Mouse (Mus musculus) intestine, embryonic 16.5 days (tissue): Measurements from ENCODE around the gene Cd300ld3. TPM values are rescaled to one million over a fixed set of nuclear protein-coding genes. Genes with fewer than 3 reads are reported as not detected.
"Not testable (repeated sequence)": the region's sequence is repeated elsewhere in the genome, so short reads cannot be mapped to it uniquely, and the experiment has no call there.

Source experiments
- ATAC-seq: fragments of 200-750 bp; cut with Nextera tagmentation; 2 replicates; pipeline ENCODE4 v1.8.0; 2017; ENCODE audit warnings: moderate TSS enrichment, moderate library complexity
- H3K27ac ChIP-seq: fragments of 300-500 bp; sonication (generic); 2 replicates; pipeline ENCODE4 v1.5.1; 2014; ENCODE audit warnings: mild to moderate bottlenecking, low read length
- H3K27me3 ChIP-seq: fragments of 300-500 bp; sonication (generic); replicated peaks from 2 replicates; pipeline ENCODE4 v1.6.1; 2014; ENCODE audit warnings: low read length, control low read depth, mixed read lengths; ENCODE audit not compliant: control insufficient read depth, insufficient read depth
- H3K36me3 ChIP-seq: fragments of 300-500 bp; sonication (generic); 2 replicates; pipeline ENCODE4 v1.6.1; 2014; ENCODE audit warnings: low read length, control low read depth; ENCODE audit not compliant: control insufficient read depth, insufficient read depth
- H3K4me1 ChIP-seq: fragments of 300-500 bp; sonication (generic); 2 replicates; pipeline ENCODE4 v1.6.1; 2014; ENCODE audit warnings: low read length, control low read depth, mixed read lengths; ENCODE audit not compliant: control insufficient read depth, insufficient read depth
- H3K4me2 ChIP-seq: fragments of 300-500 bp; sonication (generic); 2 replicates; pipeline ENCODE4 v1.6.1; 2014; ENCODE audit warnings: low read depth, low read length, control low read depth
- H3K4me3 ChIP-seq: fragments of 300-500 bp; sonication (generic); 2 replicates; pipeline ENCODE4 v1.5.1; 2014; ENCODE audit warnings: mild to moderate bottlenecking, low read length
- H3K9ac ChIP-seq: fragments of 300-500 bp; sonication (generic); 2 replicates; pipeline ENCODE4 v1.6.1; 2014; ENCODE audit warnings: low read depth, low read length
- H3K9me3 ChIP-seq: fragments of 300-500 bp; sonication (generic); 2 replicates; pipeline ENCODE4 v1.6.1; 2016; ENCODE audit warnings: low read length, control low read depth; ENCODE audit not compliant: control insufficient read depth
- WGBS: fragments of 180-500 bp; shearing (Covaris S2); extraction: QIAGEN DNeasy Blood & Tissue Kit; methylation state at CpG from one replicate; pipeline ENCODE4 v1.1.7; 2014; 5-methylcytosine and 5-hydroxymethylcytosine counted together
- polyA plus RNA-seq: library from polyadenylated mRNA; unstranded; fragments of >200 nt; fragmentation: Nextera tagmentation; extraction: Ambion mirVana; gene quantifications from 2 replicates; pipeline ENCODE4 v1.2.1, GENCODE M21; 2015

The Cd300ld3 gene
- polyA plus RNA-seq, 1 experiment from 2014 or later: not detected

DNA sequence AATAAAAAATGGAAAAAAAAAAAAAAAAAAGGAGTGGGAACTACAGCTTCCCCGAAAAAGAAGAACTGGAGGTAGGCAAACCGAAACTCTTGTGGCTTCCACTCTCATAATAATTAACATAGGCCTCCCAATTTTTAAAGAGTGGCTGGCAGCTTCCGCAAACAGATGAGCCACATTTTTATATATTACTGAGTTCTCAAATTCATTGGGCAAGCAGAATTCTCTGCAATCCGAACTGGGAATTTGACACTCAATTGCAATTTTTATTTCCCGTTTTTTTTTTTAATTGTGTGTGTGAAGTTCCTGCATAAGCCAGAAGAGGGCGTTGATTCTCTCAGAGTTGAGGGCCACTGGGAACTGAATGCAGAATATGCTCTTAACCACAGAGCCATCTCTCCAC lies 18.6 kb upstream of the Cd300ld3 start:
- H3K27me3 ChIP-seq: no peaks in the 10 kb centered on the region
- no peak overlapping the region for H3K27ac ChIP-seq
- WGBS: 61% methylated on average over 6 of the region's 6 CpGs
- H3K9me3 ChIP-seq: no peaks in the 10 kb centered on the region
- peaks cover 3% of the 10 kb centered on the region; the same call in 1 of the 2 replicates for H3K4me1 ChIP-seq
- ATAC-seq: no peak
- H3K36me3 ChIP-seq: no peaks in the 10 kb centered on the region
- H3K9ac ChIP-seq: no peak overlapping the region
- H3K4me2 ChIP-seq: no peak overlapping the region
- no peak overlapping the region for H3K4me3 ChIP-seq

DNA sequence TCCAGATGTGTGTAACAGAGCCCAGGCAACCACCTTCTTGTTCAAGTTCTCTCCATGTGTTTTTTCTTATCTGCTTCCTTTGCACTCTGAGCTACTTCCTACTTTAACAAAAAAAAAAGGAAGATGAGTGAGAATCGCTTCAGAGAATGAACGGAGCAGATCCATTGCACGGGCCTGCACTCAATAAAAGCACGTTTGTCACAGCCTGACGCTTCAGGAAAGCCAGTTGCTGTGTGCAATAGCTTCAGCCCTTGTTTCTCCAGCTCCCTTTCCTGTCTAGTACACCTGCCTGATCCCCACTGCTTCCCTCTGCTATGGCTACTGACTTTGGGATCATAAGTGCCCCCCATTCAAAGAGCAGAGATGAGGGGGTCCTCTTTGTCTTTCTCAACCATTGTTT lies 13.9 kb upstream of the Cd300ld3 start, which contains the start of gene Cd300e:
Cd300e (minus strand) TSS at position 101 of the 400 bp plus-strand sequence.
- Histone ChIP-seq H3K27me3 (no peaks in the 10 kb centered on the region), H3K4me1 (no peaks in the 10 kb centered on the region), H3K9me3 (no peaks in the 10 kb centered on the region), H3K4me3 (no peak within 1 kb of the TSS), H3K36me3 (no peaks in the 10 kb centered on the region), H3K9ac (no peak within 1 kb of the TSS), H3K4me2 (no peak within 1 kb of the TSS), H3K27ac (no peak within 1 kb of the TSS)
- ATAC-seq: no peak
- 31% methylated on average over 5 of the region's 5 CpGs for WGBS

DNA sequence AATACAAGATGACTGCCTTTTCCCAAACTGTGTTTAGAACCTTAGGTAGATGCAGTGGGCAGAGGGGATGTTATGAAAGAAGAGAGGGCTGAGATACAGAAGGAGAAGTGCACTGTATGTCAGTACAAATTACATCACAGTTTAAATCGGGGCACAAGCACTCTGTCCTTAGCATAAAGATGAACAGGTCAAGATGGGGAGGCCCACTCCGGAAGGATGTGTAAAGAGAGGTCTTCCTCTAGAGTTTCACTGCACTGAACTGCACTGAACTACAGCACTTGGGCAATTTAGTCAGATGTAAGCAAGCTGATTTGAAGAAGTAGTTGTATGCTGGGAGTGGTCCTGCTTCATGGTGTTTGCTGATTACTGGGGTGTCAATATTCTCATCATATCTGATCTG lies 11.6 kb upstream of the Cd300ld3 start:
- Histone ChIP-seq H3K36me3 (no peaks in the 10 kb centered on the region), H3K4me1 (no peaks in the 10 kb centered on the region), H3K4me2 (no peak overlapping the region), H3K9me3 (no peaks in the 10 kb centered on the region), H3K4me3 (no peak overlapping the region), H3K27ac (no peak overlapping the region), H3K27me3 (no peaks in the 10 kb centered on the region), H3K9ac (no peak overlapping the region)
- no peak for ATAC-seq
- 84% methylated on average over 2 of the region's 2 CpGs for WGBS

DNA sequence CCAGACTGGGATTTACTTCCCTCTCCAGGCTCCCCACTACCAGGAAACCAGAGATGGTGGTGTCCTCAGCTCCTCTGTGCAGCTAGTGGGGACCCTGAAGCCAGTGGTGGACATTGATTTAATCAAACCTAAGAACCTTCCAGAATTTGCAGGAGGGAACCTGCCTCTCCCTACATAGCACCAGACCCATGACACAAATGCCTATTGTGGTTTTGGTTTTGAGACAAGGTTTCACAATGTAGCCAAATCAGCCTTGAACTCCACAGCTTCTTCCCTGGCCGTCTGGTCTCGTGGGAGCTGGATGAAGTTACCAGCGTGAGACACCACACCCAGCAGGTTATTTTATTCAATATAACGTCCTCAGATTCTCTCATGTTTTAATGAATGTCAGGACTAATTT lies 10.5 kb upstream of the Cd300ld3 start:
- H3K4me3 ChIP-seq: no peak overlapping the region
- WGBS: 80% methylated on average over 4 of the region's 4 CpGs
- H3K4me2 ChIP-seq: no peak overlapping the region

DNA sequence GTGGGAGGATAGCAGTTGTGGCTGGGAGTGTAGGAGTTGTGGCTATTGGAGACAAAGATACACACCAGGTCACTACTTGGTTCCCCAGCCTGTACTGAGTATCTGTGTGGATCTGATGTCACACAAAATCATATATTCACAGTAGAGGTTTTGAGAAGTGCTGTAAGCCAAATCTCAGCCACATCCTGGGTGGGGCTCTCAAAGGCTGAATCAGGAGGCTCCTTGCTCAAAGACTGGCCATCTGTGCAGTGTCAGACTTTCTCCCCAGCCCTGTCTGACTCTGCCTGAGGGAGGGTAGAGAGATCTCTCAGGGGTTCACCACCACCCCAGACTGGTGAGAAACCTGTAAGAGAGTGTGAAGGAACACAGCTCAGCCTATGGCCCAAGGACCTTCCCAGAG lies 6.3 kb upstream of the Cd300ld3 start:
- H3K4me3 ChIP-seq: no peak overlapping the region
- H3K4me1 ChIP-seq: no peaks in the 10 kb centered on the region
- no peaks in the 10 kb centered on the region for H3K36me3 ChIP-seq
- no peak overlapping the region for H3K4me2 ChIP-seq
- H3K9me3 ChIP-seq: no peaks in the 10 kb centered on the region
- no peak overlapping the region for H3K9ac ChIP-seq
- ATAC-seq: no peak
- no peaks in the 10 kb centered on the region for H3K27me3 ChIP-seq
- H3K27ac ChIP-seq: no peak overlapping the region

More for the DNA sequence above, 10.5 kb upstream of the Cd300ld3 start:
- Histone ChIP-seq H3K27ac (no peak overlapping the region), H3K27me3 (no peaks in the 10 kb centered on the region), H3K36me3 (no peaks in the 10 kb centered on the region), H3K9ac (no peak overlapping the region), H3K9me3 (no peaks in the 10 kb centered on the region), H3K4me1 (no peaks in the 10 kb centered on the region)
- ATAC-seq: no peak

DNA sequence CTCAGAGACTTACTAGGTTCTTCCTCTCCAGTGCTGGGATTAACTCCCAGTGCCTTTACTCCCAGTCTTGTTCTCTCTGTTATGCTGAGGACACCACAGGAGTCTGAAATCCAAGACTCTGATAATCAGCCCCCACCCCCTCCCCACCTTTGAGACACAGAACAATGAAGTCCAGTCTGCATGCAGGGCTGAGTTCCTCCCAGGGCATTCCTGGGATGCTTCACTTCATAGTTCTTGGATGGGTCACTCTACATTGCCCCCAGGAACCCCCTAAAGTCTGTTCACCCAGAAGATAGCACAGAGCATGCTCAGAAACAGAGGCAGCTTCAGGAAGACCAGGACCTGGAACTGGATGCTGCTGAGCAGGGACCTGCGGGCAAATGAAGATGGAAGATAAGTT lies 4.8 kb upstream of the Cd300ld3 start:
- ATAC-seq: no peak

DNA sequence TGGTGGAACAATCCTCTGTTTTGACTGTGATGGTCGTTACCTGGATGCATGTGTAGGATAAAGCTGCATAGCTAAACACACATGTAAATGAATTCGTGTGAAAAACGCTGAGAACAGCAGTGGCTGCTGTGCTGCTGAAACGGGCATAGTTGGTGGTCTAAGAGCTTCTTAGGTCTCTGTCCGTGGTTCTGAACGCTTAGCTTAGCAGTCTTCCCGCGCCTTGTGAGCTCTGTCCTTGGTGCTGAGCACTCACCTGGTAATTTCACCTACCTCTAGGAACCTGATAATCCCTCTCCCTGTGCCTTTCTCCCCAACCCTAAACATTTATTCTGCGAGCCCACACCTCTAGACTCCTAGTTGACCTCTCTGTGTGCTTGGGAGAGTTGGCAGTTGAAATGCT lies 4.0 kb upstream of the Cd300ld3 start:
- 5% methylated on average over 9 of the region's 9 CpGs for WGBS
- Histone ChIP-seq H3K27me3 (no peaks in the 10 kb centered on the region), H3K4me3 (no peak overlapping the region), H3K4me1 (no peaks in the 10 kb centered on the region), H3K9ac (no peak overlapping the region), H3K9me3 (no peaks in the 10 kb centered on the region), H3K27ac (no peak overlapping the region), H3K36me3 (no peaks in the 10 kb centered on the region), H3K4me2 (no peak overlapping the region)
- ATAC-seq: no peak

More for the DNA sequence above, 4.8 kb upstream of the Cd300ld3 start:
- no peaks in the 10 kb centered on the region for H3K36me3 ChIP-seq
- no peaks in the 10 kb centered on the region for H3K9me3 ChIP-seq
- WGBS: 86% methylated on average over 1 of the region's 1 CpGs
- no peaks in the 10 kb centered on the region for H3K27me3 ChIP-seq
- no peak overlapping the region for H3K4me3 ChIP-seq
- H3K27ac ChIP-seq: no peak overlapping the region
- no peaks in the 10 kb centered on the region for H3K4me1 ChIP-seq
- H3K9ac ChIP-seq: no peak overlapping the region
- H3K4me2 ChIP-seq: no peak overlapping the region

DNA sequence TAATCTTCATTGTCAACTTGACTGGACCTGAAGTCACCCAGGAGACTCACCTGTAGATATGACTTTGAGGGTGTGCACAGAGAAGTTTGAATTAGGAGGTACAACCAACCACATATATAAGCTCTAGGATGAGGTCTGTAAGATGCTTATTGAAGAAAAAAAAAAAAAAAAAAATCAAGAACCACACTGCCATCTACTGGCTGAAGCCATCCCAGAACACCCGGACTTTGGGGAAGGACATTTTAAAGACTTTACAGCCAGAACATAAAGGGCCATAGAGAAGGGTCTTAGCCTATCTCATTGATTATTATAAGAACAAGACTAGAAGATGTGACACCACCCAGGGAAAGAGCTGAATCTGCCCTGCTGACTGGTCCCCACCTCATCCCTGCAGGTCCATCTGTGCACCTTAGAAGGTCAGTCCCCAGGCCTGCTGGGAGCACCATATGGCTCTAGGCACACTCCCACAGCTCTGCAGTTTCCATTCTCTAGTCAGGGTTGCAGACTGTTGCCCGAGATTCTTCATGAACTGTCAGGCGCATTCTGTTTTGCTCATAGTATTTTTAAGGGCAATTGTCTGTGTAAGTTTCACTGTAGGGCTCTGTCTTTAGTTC lies 1.2 kb upstream of the Cd300ld3 start:
- Histone ChIP-seq H3K9me3 (no peaks in the 10 kb centered on the region), H3K9ac (no peak overlapping the region)
- WGBS: 45% methylated on average over 3 of the region's 3 CpGs

DNA sequence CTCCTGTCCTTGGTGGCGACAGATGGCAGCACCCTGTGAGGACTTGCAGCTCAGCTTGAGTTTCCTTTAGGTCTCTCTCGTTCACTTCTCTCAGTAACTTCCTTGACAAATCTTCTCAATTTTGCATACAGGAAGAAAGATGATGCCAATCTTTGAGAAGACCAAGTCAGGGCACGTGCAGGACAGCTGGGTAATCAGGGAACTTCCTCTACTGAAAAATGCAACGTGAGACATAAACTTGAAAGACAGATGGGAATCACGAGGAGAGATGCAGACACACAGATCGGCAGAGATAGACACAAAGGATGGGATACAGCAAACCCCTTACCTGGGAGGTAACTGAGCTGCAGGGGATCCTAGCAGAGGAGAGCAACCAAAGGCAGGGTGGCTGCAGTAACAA lies 10.5 kb downstream of the Cd300ld3 start, which contains the start of gene Cd300ld5:
Cd300ld5 (minus strand) TSS at position 101 of the 400 bp plus-strand sequence.
- not testable (repeated sequence) for H3K9me3 ChIP-seq, H3K9ac ChIP-seq, H3K4me1 ChIP-seq, H3K36me3 ChIP-seq, H3K4me2 ChIP-seq, H3K27ac ChIP-seq, H3K27me3 ChIP-seq, H3K4me3 ChIP-seq, ATAC-seq
- no CpG with 5 or more reads among the region's 6 CpGs for WGBS

More for the DNA sequence above, 1.2 kb upstream of the Cd300ld3 start:
- Histone ChIP-seq H3K27me3 (no peaks in the 10 kb centered on the region), H3K27ac (no peak overlapping the region), H3K4me3 (no peak overlapping the region), H3K36me3 (no peaks in the 10 kb centered on the region), H3K4me1 (no peaks in the 10 kb centered on the region), H3K4me2 (no peak overlapping the region)
- ATAC-seq: no peak

DNA sequence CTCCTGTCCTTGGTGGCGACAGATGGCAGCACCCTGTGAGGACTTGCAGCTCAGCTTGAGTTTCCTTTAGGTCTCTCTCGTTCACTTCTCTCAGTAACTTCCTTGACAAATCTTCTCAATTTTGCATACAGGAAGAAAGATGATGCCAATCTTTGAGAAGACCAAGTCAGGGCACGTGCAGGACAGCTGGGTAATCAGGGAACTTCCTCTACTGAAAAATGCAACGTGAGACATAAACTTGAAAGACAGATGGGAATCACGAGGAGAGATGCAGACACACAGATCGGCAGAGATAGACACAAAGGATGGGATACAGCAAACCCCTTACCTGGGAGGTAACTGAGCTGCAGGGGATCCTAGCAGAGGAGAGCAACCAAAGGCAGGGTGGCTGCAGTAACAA lies 21.3 kb downstream of the Cd300ld3 start, which contains the start of gene Cd300ld4:
Cd300ld4 (minus strand) TSS at position 101 of the 400 bp plus-strand sequence.
- not testable (repeated sequence) for H3K27ac ChIP-seq, H3K4me2 ChIP-seq, H3K4me1 ChIP-seq, H3K9me3 ChIP-seq, H3K36me3 ChIP-seq, H3K9ac ChIP-seq, H3K27me3 ChIP-seq, ATAC-seq, H3K4me3 ChIP-seq
- no CpG with 5 or more reads among the region's 6 CpGs for WGBS
